Mouse (Mus musculus) lung, postnatal 0 days (tissue): ENCODE data around the gene Tomm7.
A peak's percentile ranks its signal among the peaks of the same experiment; 100 is the strongest.

Source experiments
- CTCF ChIP-seq: IDR thresholded peaks from 2 replicates; pipeline ENCODE4 v1.5.1; 2016; ENCODE audit warnings: antibody characterized with exemption, mild to moderate bottlenecking
- EP300 ChIP-seq: IDR thresholded peaks from 2 replicates; pipeline ENCODE4 v1.6.1; 2016; ENCODE audit warnings: antibody characterized with exemption, mild to moderate bottlenecking, control low read depth

DNA sequence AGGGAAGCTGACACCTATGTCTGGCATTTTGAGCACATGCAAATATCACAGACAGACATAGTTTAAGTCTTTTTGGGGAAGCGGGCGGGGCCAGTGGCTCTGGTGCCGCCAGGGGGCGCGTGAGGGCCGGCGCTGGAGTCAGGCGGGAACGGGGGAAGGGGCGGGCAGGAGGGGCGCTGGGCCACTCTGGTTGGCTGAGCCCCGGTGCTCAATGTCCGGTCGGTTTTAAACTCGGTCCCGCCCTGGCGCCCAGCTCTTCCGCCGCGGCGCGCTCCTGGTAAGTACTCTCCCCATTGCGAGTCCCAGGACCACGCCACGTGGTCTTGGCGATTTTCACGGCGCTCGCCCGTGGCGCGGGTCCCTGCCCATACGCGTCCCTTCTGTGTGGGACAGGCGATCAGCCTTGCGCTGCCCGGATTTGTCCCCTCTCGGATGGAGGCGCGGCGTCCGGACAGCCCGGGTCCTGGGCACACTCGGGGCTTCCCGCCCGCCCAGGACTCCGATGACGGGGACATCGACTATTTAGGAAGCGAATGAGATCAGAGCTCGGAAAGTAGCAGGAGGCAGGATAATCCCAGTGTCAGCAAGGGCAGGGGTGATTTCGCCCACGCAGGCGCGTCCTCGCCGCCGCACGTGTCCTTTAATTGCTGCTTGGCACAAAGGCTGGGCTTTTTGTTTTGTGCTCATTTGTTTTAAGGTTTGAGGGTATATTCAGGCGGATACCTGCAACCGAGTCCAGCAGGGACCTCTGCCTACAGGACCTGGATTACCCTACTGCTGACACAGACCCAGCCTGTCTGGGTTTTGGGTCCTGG, 6.6 kb upstream of the Tomm7 start:
- TF ChIP-seq CTCF (peak; percentile 81), EP300 (no peak)
